In genomic region chr2:83725796-83726195, GRCm38 (mm10) we compare ENCODE assay signal across 8 mouse cellular contexts. TPM values are rescaled to one million over a fixed set of nuclear protein-coding genes. Genes with fewer than 3 reads are reported as not detected.
DNase-seq lines count a peak whose midpoint lies in the region; ATAC-seq and TF ChIP-seq lines count a peak whose summit lies in the region.

No protein-coding gene starts in this region.

- no peak for ATAC-seq in heart, embryonic 13.5 days (ENCODE audit: extremely low read depth, insufficient number of reproducible peaks, low FRiP score, low TSS enrichment)
- no peak for ATAC-seq in hindbrain, embryonic 11.5 days (ENCODE audit: low FRiP score)

- in situ Hi-C loops in CH12.LX (cut with MboI; ENCODE audit: low pct_ligation_motif_present, low pct_unique_long_range_greater_than_20kb, low sequenced_read_pairs) = no loop called here

- H3K4me1 ChIP-seq in heart, embryonic 13.5 days = peaks cover 51% of the 10 kb centered on the region
- peaks cover 7% of the 10 kb centered on the region for H3K4me1 ChIP-seq in heart, adult 2 months (ENCODE audit: control insufficient read depth, insufficient read depth, low read length)
- peaks cover 4 to 40% of the 10 kb centered on the region in 2 experiments; a peak in 3 of 4 replicates for H3K4me1 ChIP-seq in CH12.LX (ENCODE audit: control insufficient read depth in 1 of 2, insufficient read depth in 2 of 2)
- H3K4me1 ChIP-seq in hindbrain, embryonic 11.5 days (replicated peaks; ENCODE audit: control insufficient read depth, insufficient read depth, low read length) = no peaks in the 10 kb centered on the region
- peaks cover 23% of the 10 kb centered on the region for H3K4me1 ChIP-seq in midbrain, embryonic 10.5 days

- no peaks in the 10 kb centered on the region for H3K27me3 ChIP-seq in heart, embryonic 13.5 days (replicated peaks)
- no peaks in the 10 kb centered on the region for H3K27me3 ChIP-seq in heart, adult 2 months (ENCODE audit: control insufficient read depth, insufficient read depth, low read length)
- no peaks in the 10 kb centered on the region for H3K27me3 ChIP-seq in CH12.LX (replicated peaks)
- no peaks in the 10 kb centered on the region for H3K27me3 ChIP-seq in hindbrain, embryonic 11.5 days (ENCODE audit: control insufficient read depth, insufficient read depth, low read length)
- no peaks in the 10 kb centered on the region for H3K27me3 ChIP-seq in midbrain, embryonic 10.5 days (ENCODE audit: low read depth, poor library complexity, severe bottlenecking)

- H3K4me3 ChIP-seq in heart, embryonic 13.5 days = peak overlapping the region; percentile 88
- H3K4me3 ChIP-seq in heart, adult 2 months = no peak overlapping the region; the same call in 1 of the 2 replicates
- H3K4me3 ChIP-seq in CH12.LX (replicated peaks in 1 of 3; ENCODE audit: low read depth in 2 of 3, low read length in 2 of 3, poor library complexity in 1 of 3) = peak overlapping the region; percentile 84 to 95 (median 94)
- H3K4me3 ChIP-seq in hindbrain, embryonic 11.5 days (ENCODE audit: low read depth, low read length) = 0 out of 2 replicates have a peak overlapping the region, but pooled peaks have one; percentile 87
- peak overlapping the region; percentile 85 for H3K4me3 ChIP-seq in midbrain, embryonic 10.5 days

- intact Hi-C loops in heart, adult 2 months (cut with DNase I) = loop anchor here (1.0 to 2.0 kb wide), 4 partner anchors 11 to 81 kb away; partner anchors contain the start of gene Zc3h15

- no peaks in the 10 kb centered on the region for H3K9me3 ChIP-seq in heart, embryonic 13.5 days
- H3K9me3 ChIP-seq in CH12.LX (replicated peaks; ENCODE audit: low read length) = no peaks in the 10 kb centered on the region
- no peaks in the 10 kb centered on the region for H3K9me3 ChIP-seq in hindbrain, embryonic 11.5 days (ENCODE audit: control insufficient read depth, low read length)
- no peaks in the 10 kb centered on the region for H3K9me3 ChIP-seq in midbrain, embryonic 10.5 days (replicated peaks)

- peak overlapping the region; percentile 74 for H3K4me2 ChIP-seq in heart, embryonic 13.5 days
- peak overlapping the region; percentile 98 for H3K4me2 ChIP-seq in CH12.LX (ENCODE audit: insufficient read depth, low read depth, poor library complexity, severe bottlenecking)
- H3K4me2 ChIP-seq in hindbrain, embryonic 11.5 days (replicated peaks; ENCODE audit: low read depth, low read length) = peak overlapping the region; percentile 73

- no peak for TF ChIP-seq CTCF in heart, adult 2 months (IDR thresholded peaks at IDR 0.05)
- no peak for TF ChIP-seq CTCF in CH12.LX (conservative IDR thresholded peaks at IDR 0.05 in 1 of 2, IDR thresholded peaks at IDR 0.05 in 1 of 2; ENCODE audit: low read depth in 2 of 2, low read length in 2 of 2)

- WGBS in heart, embryonic 13.5 days = 57% methylated on average over 4 of the region's 4 CpGs
- WGBS in heart, adult 2 months = 55% methylated on average over 4 of the region's 4 CpGs
- WGBS in hindbrain, embryonic 11.5 days = 72% methylated on average over 4 of the region's 4 CpGs
- WGBS in midbrain, embryonic 10.5 days = 77% methylated on average over 4 of the region's 4 CpGs

- TF ChIP-seq RAD21 in CH12.LX (IDR thresholded peaks at IDR 0.05; ENCODE audit: low read depth, low read length) = no peak

- no peak for DNase-seq in heart, adult 2 months
- no peak for DNase-seq in CH12.LX (ENCODE audit: extremely low read depth)
- DNase-seq in hindbrain, embryonic 11.5 days (ENCODE audit: low spot score) = no peak
- no peak for DNase-seq in midbrain, embryonic 10.5 days (ENCODE audit: low spot score)
- no peak for DNase-seq in natural killer cell, adult 2 months (ENCODE audit: low spot score in 2 of 2)
- DNase-seq in cerebellum, adult 8-10 months = no peak
- no peak for DNase-seq in spleen, postnatal 14 days (ENCODE audit: low spot score in 2 of 2)

- no peak overlapping the region for H3K27ac ChIP-seq in heart, embryonic 13.5 days (replicated peaks)
- H3K27ac ChIP-seq in heart, adult 2 months = no peak overlapping the region
- no peak overlapping the region for H3K27ac ChIP-seq in CH12.LX (ENCODE audit: insufficient read depth, low read depth)
- H3K27ac ChIP-seq in hindbrain, embryonic 11.5 days (ENCODE audit: low read depth, low read length) = no peak overlapping the region
- no peak overlapping the region for H3K27ac ChIP-seq in midbrain, embryonic 10.5 days (replicated peaks)

- H3K36me3 ChIP-seq in heart, embryonic 13.5 days = peaks cover 3% of the 10 kb centered on the region
- H3K36me3 ChIP-seq in heart, adult 2 months (ENCODE audit: control insufficient read depth, insufficient read depth, low read length) = no peaks in the 10 kb centered on the region
- peaks cover 10 to 18% of the 10 kb centered on the region in 2 experiments for H3K36me3 ChIP-seq in CH12.LX (replicated peaks in 1 of 2; ENCODE audit: control insufficient read depth in 1 of 2, insufficient read depth in 1 of 2, low read length in 1 of 2)
- no peaks in the 10 kb centered on the region for H3K36me3 ChIP-seq in hindbrain, embryonic 11.5 days (ENCODE audit: control insufficient read depth, insufficient read depth, low read length)
- no peaks in the 10 kb centered on the region for H3K36me3 ChIP-seq in midbrain, embryonic 10.5 days

- dilution Hi-C loops in CH12.LX (cut with MboI; ENCODE audit: extremely low pct_ligation_motif_present, extremely low pct_unique_long_range_greater_than_20kb, low sequenced_read_pairs) = no loop called here

- no peak for TF ChIP-seq EP300 in heart, adult 2 months (IDR thresholded peaks at IDR 0.05; ENCODE audit: insufficient read depth, low read depth, low read length)
- TF ChIP-seq EP300 in CH12.LX (IDR thresholded peaks at IDR 0.05; ENCODE audit: low read length) = no peak

- TF ChIP-seq POLR2A in heart, adult 2 months (IDR thresholded peaks at IDR 0.05; ENCODE audit: insufficient read depth, low read depth, low read length) = no peak
- no peak for TF ChIP-seq POLR2A in CH12.LX (IDR thresholded peaks at IDR 0.05; ENCODE audit: low read depth, low read length)

- peak overlapping the region; percentile 98 for H3K9ac ChIP-seq in heart, embryonic 13.5 days
- no peak overlapping the region for H3K9ac ChIP-seq in heart, adult 2 months (ENCODE audit: low read depth, low read length)
- peak overlapping the region; percentile 97 for H3K9ac ChIP-seq in CH12.LX (ENCODE audit: insufficient read depth, low read depth)
- no peak overlapping the region for H3K9ac ChIP-seq in hindbrain, embryonic 11.5 days (ENCODE audit: low read depth, low read length)

- no peaks in the 10 kb centered on the region for H3K79me2 ChIP-seq in heart, adult 2 months (replicated peaks; ENCODE audit: control insufficient read depth, insufficient read depth, low read length)
- H3K79me2 ChIP-seq in CH12.LX (replicated peaks; ENCODE audit: control insufficient read depth, extremely low read depth, insufficient read depth, poor library complexity, severe bottlenecking) = peaks cover 44% of the 10 kb centered on the region

TF ChIP-seq in CH12.LX, 34 proteins besides CTCF, POLR2A, EP300 and RAD21:
- TF ChIP-seq UBTF (IDR thresholded peaks at IDR 0.05; ENCODE audit: low read depth, low read length) (no peak), ETS1 (conservative IDR thresholded peaks at IDR 0.05; ENCODE audit: low read depth, low read length) (no peak), KAT2A (IDR thresholded peaks at IDR 0.05; ENCODE audit: insufficient replicate concordance, low read length) (no peak), USF1 (IDR thresholded peaks at IDR 0.05; ENCODE audit: low read depth, low read length) (no peak), ZKSCAN1 (IDR thresholded peaks at IDR 0.05; ENCODE audit: borderline replicate concordance, low read depth, low read length) (no peak), USF2 (conservative IDR thresholded peaks at IDR 0.05; ENCODE audit: low read depth, low read length) (no peak), RCOR1 (conservative IDR thresholded peaks at IDR 0.05; ENCODE audit: low read depth, low read length) (no peak)
TF ChIP-seq in CH12.LX: peak in this region for 0.

RNA-seq across cellular contexts. Expression of gene Itgav, which starts 1.6 kb away (rescaled TPM):
- 48.8 and 50.4 TPM in 2 replicates for polyA plus RNA-seq in heart, embryonic 13.5 days (2015; fragmentation: Nextera tagmentation; extraction: Ambion mirVana)
- 10 to 100 TPM; 32.9 to 38.5 TPM for total RNA-seq in heart, adult 2 months (2021)
- 14.2 and 20.7 TPM in 2 replicates for polyA plus RNA-seq in heart, adult 2 months (2012; rRNA removed)
- total RNA-seq in CH12.LX (2012; rRNA removed) (25.0 and 25.5 TPM in 2 replicates), CH12.LX (2014; rRNA removed) (16.2 and 16.7 TPM in 2 replicates)
- 19.7 and 28.2 TPM in 2 replicates for polyA plus RNA-seq in CH12.LX (2012; ENCODE audit: insufficient read length, low read depth)
- 40.3 and 42.8 TPM in 2 replicates for polyA plus RNA-seq in hindbrain, embryonic 11.5 days (2014; fragmentation: Nextera tagmentation; extraction: Ambion mirVana)
- 28.8 and 29.2 TPM in 2 replicates for polyA plus RNA-seq in midbrain, embryonic 10.5 days (2016; fragmentation: Nextera tagmentation; extraction: Ambion mirVana)

Comparison
In these comparisons a context has a peak if more than half of its experiments do, and no peak if none do; other contexts are left out.
1. H3K9ac ChIP-seq: peak in heart, embryonic 13.5 days (single experiment) and CH12.LX (single experiment); none in heart, adult 2 months (single experiment) and hindbrain, embryonic 11.5 days (single experiment).
2. Peak in every context shown above with its lines, with median percentiles within 50 percentile points of each other: H3K4me2 ChIP-seq.